Mouse (Mus musculus) naive thymus-derived CD4-positive, alpha-beta T cell, adult 5 months (primary cell): ENCODE results near the gene Pabpc4. TPM values are rescaled to one million over a fixed set of nuclear protein-coding genes. Genes with fewer than 3 reads are reported as not detected.

Experiments used
- polyA plus RNA-seq: library from polyadenylated mRNA; unstranded; fragments of 100-300 nt; shearing (Covaris generic); gene quantifications from one replicate; pipeline ENCODE4 v1.2.1, GENCODE M21; 2017

Gene Pabpc4
- polyA plus RNA-seq = 5.5 TPM

GRCm38 (mm10) chr4:123261721-123262401 is at the start of gene Pabpc4:
Pabpc4 (plus strand) TSS chr4:123262351.

GRCm38 (mm10) chr4:123233492-123234084 is 28.6 kb upstream of the Pabpc4 start, which contains the start of gene Heyl:
Heyl (plus strand) TSS chr4:123233556.

DNA sequence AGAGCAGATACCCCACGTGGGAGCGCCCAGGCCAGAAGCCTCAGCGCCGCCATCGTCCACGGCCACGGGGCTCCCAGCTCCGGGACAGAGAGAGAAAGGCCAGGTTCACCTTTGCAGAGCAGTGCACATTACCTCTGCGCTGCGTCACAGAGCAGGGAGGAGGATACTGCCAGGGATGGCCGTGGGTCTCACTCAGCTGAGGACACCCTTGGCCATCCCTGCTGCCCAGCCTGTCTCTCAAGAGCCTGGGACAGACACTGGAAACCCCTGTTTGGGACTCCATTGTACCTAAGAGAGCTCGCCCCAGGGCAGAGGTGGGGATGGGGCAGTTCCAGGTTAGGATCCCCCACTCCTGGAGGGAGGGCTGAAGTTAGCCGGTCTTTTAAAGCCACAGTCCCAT is 61.4 kb downstream of the Pabpc4 start, which contains the start of gene Oxct2a:
Gene Oxct2a, minus strand, starts transcription at position 101 of the 400 bp plus-strand sequence.

GRCm38 (mm10) chr4:123342642-123343470 is 80.7 kb downstream of the Pabpc4 start, which contains the start of gene Bmp8a:
Bmp8a (minus strand) TSS chr4:123343252.

Other genes starting within 250 kb of the Pabpc4 start
- gene Trit1, start 245.8 kb upstream of the Pabpc4 start, polyA plus RNA-seq = 24.0 TPM
- not detected for gene Bmp8b, start 157.2 kb upstream of the Pabpc4 start, polyA plus RNA-seq
- gene Oxct2b, start 146.1 kb upstream of the Pabpc4 start, polyA plus RNA-seq = not detected
- gene Ppie, start 122.4 kb upstream of the Pabpc4 start, polyA plus RNA-seq = 90.2 TPM
- gene Hpcal4, start 79.1 kb upstream of the Pabpc4 start, polyA plus RNA-seq = not detected
- not detected for gene Nt5c1a, start 60.8 kb upstream of the Pabpc4 start, polyA plus RNA-seq
- gene Heyl, start 28.8 kb upstream of the Pabpc4 start, polyA plus RNA-seq = not detected
- not detected for gene Oxct2a, start 61.3 kb downstream of the Pabpc4 start, polyA plus RNA-seq
- gene Bmp8a, start 80.9 kb downstream of the Pabpc4 start, polyA plus RNA-seq = not detected